Mouse (Mus musculus) liver, embryonic 14.5 days (tissue): Measurements from ENCODE around the gene Ttll2.
"Not testable (repeated sequence)": the region's sequence is repeated elsewhere in the genome, so short reads cannot be mapped to it uniquely, and the experiment has no call there.

ENCODE experiments used
- CTCF ChIP-seq: IDR thresholded peaks from 2 replicates; pipeline ENCODE4 v1.5.1; 2016; ENCODE audit warnings: antibody characterized with exemption, low read depth, control low read depth
- EP300 ChIP-seq: IDR thresholded peaks from 2 replicates; pipeline ENCODE4 v1.6.1; 2016; ENCODE audit warnings: antibody characterized with exemption, low read depth

GRCm38 (mm10) chr17:7377907-7378306, 25.4 kb upstream of the Ttll2 start:
- not testable (repeated sequence) for TF ChIP-seq EP300, CTCF
